Comparison of ENCODE assay signal across 22 mouse cellular contexts in the genomic region with DNA sequence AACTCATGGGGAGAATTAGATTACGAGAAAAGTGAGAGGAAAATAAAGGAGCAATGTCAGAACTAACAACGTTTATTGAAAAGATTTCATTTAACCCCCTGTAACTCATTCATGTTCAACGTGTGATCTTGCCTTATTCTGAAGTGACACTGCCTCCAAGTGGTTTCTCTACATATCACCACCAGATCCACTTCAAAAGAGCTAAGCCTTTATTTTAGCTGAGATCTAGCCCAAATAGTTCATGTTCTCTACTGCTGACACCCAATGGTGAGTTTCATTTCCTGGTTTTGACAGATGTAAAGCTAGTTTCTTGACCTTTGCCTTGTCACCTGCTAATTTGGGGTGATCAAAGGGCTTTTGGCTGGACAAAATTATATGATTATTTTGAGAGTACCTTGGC.
"Had no signal": no experiment of that assay in that cellular context is flagged by ENCODE, and none has a peak within 500 bp of the region (broad histone marks: within the 10 kb centered on the region; RNA-seq: fewer than 3 reads in every experiment).

No protein-coding gene starts in this region.

- H3K9ac ChIP-seq: limb, embryonic 12.5 days; limb, embryonic 15.5 days; liver, embryonic 14.5 days; liver, postnatal 0 days; lung, embryonic 14.5 days; midbrain, embryonic 12.5 days; stomach, embryonic 15.5 days had no signal

- H3K4me3 ChIP-seq: left cerebral cortex, adult 2 months; limb, embryonic 12.5 days; limb, embryonic 15.5 days; midbrain, embryonic 12.5 days; myocyte; stomach, embryonic 15.5 days had no signal

- H3K9me3 ChIP-seq: limb, embryonic 12.5 days; limb, embryonic 15.5 days; midbrain, embryonic 12.5 days; stomach, embryonic 15.5 days had no signal

- H3K27me3 ChIP-seq: limb, embryonic 12.5 days; limb, embryonic 15.5 days; midbrain, embryonic 12.5 days; stomach, embryonic 15.5 days had no signal

- H3K4me1 ChIP-seq: limb, embryonic 12.5 days; limb, embryonic 15.5 days; midbrain, embryonic 12.5 days; stomach, embryonic 15.5 days had no signal

- H3K27ac ChIP-seq: left cerebral cortex, adult 2 months; limb, embryonic 12.5 days; limb, embryonic 15.5 days; liver, embryonic 14.5 days; macrophage; midbrain, embryonic 12.5 days; stomach, embryonic 15.5 days had no signal

- H3K36me3 ChIP-seq: limb, embryonic 12.5 days; limb, embryonic 15.5 days; midbrain, embryonic 12.5 days; stomach, embryonic 15.5 days had no signal

- ATAC-seq: liver, postnatal 0 days; lung, postnatal 0 days; midbrain, embryonic 16.5 days had no signal

- DNase-seq: kidney, adult 9 months; kidney, postnatal 14 days; layer of hippocampus, postnatal 36 days; left cerebral cortex, postnatal 4 days; liver, postnatal 0 days; lung, embryonic 14.5 days; right cerebral cortex, adult 18-20 months; right cerebral cortex, postnatal 14 days; spleen, adult 18-20 months; thymus, adult 18-20 months; thymus, postnatal 36 days had no signal

- H3K4me2 ChIP-seq: limb, embryonic 12.5 days; limb, embryonic 15.5 days; liver, embryonic 11.5 days; lung, embryonic 14.5 days; midbrain, embryonic 12.5 days; stomach, embryonic 15.5 days had no signal
